Mouse (Mus musculus) small intestine, adult 2 months (tissue): Measurements from ENCODE around the gene Gas2. TPM values are rescaled to one million over a fixed set of nuclear protein-coding genes. Genes with fewer than 3 reads are reported as not detected.
A peak's percentile ranks its signal among the peaks of the same experiment; 100 is the strongest.

Source experiments
- H3K27ac ChIP-seq: fragments of 200-500 bp; 2 replicates; pipeline ENCODE4 v1.5.1; 2012; ENCODE audit warnings: low read depth, low read length, control low read depth, inconsistent platforms; ENCODE audit not compliant: insufficient read depth
- H3K27me3 ChIP-seq: fragments of 200-500 bp; 2 replicates; pipeline ENCODE4 v1.6.1; 2012; ENCODE audit warnings: mild to moderate bottlenecking, moderate library complexity, low read length, inconsistent platforms; ENCODE audit not compliant: control insufficient read depth, insufficient read depth
- H3K36me3 ChIP-seq: fragments of 200-500 bp; 2 replicates; pipeline ENCODE4 v1.6.1; 2012; ENCODE audit warnings: mild to moderate bottlenecking, low read length, control low read depth, inconsistent platforms; ENCODE audit not compliant: control insufficient read depth, insufficient read depth
- H3K4me1 ChIP-seq: fragments of 200-500 bp; 2 replicates; pipeline ENCODE4 v1.6.1; 2012; ENCODE audit warnings: low read length, inconsistent platforms, mixed read lengths; ENCODE audit not compliant: control insufficient read depth, insufficient read depth, insufficient read length
- H3K4me3 ChIP-seq: fragments of 200-500 bp; 2 replicates; pipeline ENCODE4 v1.5.1; 2012; ENCODE audit warnings: low read depth, mild to moderate bottlenecking, control low read depth, inconsistent platforms, low read length, moderate library complexity
- CTCF ChIP-seq: fragments of 200-500 bp; IDR thresholded peaks from 2 replicates; pipeline ENCODE4 v1.5.1; 2012; ENCODE audit warnings: low read depth, mild to moderate bottlenecking, control low read depth, inconsistent platforms, low read length, moderate library complexity, mixed read lengths; ENCODE audit not compliant: insufficient replicate concordance, insufficient read length; ENCODE audit errors: extremely low read depth
- POLR2A ChIP-seq: fragments of 200-500 bp; IDR thresholded peaks from 2 replicates; pipeline ENCODE4 v1.6.1; 2012; ENCODE audit warnings: low read depth, mild to moderate bottlenecking, control low read depth, inconsistent platforms, low read length, moderate library complexity
- WGBS: fragments of 180-500 bp; shearing (Covaris S2); methylation state at CpG from one replicate; pipeline ENCODE4 v1.1.7; 2018; 5-methylcytosine and 5-hydroxymethylcytosine counted together
- polyA plus RNA-seq: library from polyadenylated mRNA; depleted of rRNA; stranded (reverse); fragments of >200 nt; gene quantifications from 2 replicates; pipeline ENCODE4 v1.2.3, GENCODE M21; 2012; rRNA removed

Gas2 gene
- 0.61 and 1.1 TPM in 2 replicates for polyA plus RNA-seq

DNA sequence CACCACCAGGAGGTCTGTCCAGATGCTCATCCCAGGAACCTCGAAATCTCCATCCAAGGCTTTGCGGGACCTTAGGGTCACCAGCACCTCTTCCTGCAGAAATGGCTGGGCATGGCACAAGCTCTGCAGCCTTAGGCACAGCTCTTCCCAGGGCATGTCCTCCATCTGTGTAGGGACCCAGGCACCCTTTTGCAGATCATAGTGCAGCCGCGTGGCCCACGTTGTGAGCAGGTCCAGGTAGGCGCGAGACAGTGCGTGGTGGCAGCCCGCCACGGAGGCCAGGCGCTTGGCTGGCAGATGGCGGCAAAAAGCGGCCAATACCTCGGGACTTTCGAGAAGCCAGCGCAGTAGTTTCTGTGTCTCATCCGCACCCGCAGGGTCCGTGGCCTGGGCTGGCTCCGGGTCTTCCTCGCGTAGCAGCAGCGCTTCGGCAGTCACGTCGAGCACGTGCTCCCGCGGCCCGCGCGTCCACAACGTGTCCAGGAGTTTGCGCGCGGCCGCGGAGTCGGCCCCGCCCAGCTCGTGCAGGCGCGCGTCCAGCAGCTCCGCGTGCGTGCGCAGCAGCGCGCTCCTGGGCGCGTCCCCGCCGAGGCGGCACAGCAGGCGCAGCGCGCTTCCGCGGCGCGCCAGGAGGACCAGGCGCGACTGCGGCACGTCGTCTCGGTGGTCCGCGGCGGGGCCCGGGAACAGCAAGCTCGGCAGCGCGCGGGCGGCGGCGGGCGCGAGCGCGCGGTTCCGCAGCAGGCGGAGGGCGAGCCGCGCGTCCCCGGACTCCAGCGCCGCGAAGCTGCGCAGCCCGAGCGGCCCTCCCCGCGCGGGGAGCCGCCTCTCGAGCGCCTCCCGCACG is at the start of gene Gas2:
Gene Gas2, plus strand, starts transcription at position 766 of the 847 bp plus-strand sequence.
- H3K4me3 ChIP-seq = peak within 1 kb of the TSS; percentile 84
- no peak for TF ChIP-seq CTCF
- no peak for TF ChIP-seq POLR2A
- peaks cover 6% of the 10 kb centered on the region for H3K4me1 ChIP-seq
- peaks cover 2% of the 10 kb centered on the region for H3K36me3 ChIP-seq
- 7% methylated on average over 105 of the region's 105 CpGs for WGBS
- no peaks in the 10 kb centered on the region for H3K27me3 ChIP-seq
- H3K27ac ChIP-seq = peak within 1 kb of the TSS; percentile 81

DNA sequence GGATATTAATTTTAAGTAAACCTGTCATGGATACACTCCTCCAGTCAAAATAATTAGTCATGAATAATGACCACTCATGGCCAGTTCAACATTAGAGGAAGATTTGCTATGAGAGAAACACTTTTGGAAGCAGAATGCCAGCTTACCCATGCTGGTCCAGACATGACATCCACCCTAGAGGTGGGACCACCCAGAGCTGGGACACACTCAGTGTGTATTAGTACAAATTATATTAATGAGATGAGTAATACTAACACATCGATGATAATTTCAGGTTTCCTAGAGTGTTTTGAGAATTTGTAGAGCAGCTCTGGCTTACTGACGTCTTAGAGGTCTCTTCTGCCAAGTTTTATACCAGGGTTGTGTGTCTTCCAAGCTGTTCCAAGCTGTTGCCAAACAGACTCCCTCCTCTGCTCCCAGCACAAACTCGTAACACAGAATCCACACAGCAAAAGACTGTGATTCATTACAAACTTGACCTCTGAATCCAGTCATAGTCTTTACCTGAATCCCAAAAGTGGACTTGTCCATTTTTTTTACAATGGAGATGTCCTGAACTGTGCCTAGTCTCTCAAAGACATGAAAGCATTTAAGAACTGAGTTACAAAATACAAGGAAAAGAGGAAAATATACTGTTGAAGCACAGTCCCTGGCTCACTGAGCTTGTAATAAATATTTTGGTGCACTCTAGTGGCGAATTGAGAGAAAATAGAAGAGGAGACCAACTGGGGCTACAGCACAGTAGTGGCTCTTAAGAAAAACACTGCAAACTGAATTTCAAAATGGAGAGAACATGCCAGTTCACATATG is 46.1 kb upstream of the Gas2 start:
- H3K4me1 ChIP-seq = no peaks in the 10 kb centered on the region
- TF ChIP-seq CTCF = no peak
- no peak for TF ChIP-seq POLR2A
- WGBS = 52% methylated on average over 4 of the region's 4 CpGs
- H3K27ac ChIP-seq = no peak overlapping the region
- no peaks in the 10 kb centered on the region for H3K36me3 ChIP-seq
- no peaks in the 10 kb centered on the region for H3K27me3 ChIP-seq
- no peak overlapping the region for H3K4me3 ChIP-seq

GRCm38 (mm10) chr7:51816283-51816839 is 45.5 kb upstream of the Gas2 start:
- WGBS = 54% methylated on average over 3 of the region's 3 CpGs

DNA sequence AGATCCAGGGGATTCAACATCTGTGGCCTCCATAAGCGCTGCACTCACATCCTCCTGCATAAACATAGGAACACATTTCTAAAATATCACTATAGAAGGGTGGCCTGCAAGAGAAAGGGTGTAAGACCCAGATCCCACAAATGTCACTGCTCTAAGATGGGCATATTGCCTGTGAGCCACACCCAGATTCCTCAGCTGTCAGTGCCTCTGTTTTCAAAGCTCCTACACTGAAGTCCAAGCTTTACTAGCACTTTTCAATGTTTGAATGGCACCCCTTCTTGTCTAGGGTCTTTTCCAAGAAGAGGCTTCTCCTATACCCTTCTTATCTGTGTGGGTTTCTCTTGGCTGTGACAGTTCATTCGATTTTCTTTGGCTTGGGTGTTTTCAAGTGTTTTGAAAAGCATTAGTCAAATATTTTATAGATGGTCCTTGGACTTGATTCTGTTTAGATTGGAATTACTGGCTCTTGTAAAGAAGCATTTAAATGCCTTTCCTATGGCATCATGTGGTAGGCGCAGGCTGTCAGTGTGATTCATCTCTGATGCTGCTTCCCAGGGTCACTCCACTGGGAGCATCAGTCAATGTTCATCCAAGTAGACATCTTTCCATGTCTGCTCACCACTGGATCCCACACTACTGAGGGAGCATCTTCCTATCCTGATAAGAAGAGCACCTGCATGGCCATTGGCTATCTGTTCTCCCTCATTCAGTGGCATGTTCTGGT is 43.4 kb upstream of the Gas2 start:
- H3K4me3 ChIP-seq = no peak overlapping the region
- TF ChIP-seq CTCF (no peak), POLR2A (no peak)
- no peak overlapping the region for H3K27ac ChIP-seq
- no peaks in the 10 kb centered on the region for H3K27me3 ChIP-seq
- no peaks in the 10 kb centered on the region for H3K36me3 ChIP-seq
- WGBS = 58% methylated on average over 3 of the region's 3 CpGs
- no peaks in the 10 kb centered on the region for H3K4me1 ChIP-seq

More at GRCm38 (mm10) chr7:51816283-51816839, 45.5 kb upstream of the Gas2 start:
- H3K27me3 ChIP-seq = no peaks in the 10 kb centered on the region
- TF ChIP-seq CTCF = no peak
- no peak for TF ChIP-seq POLR2A
- no peaks in the 10 kb centered on the region for H3K36me3 ChIP-seq
- H3K4me3 ChIP-seq = no peak overlapping the region
- no peak overlapping the region for H3K27ac ChIP-seq
- H3K4me1 ChIP-seq = no peaks in the 10 kb centered on the region

DNA sequence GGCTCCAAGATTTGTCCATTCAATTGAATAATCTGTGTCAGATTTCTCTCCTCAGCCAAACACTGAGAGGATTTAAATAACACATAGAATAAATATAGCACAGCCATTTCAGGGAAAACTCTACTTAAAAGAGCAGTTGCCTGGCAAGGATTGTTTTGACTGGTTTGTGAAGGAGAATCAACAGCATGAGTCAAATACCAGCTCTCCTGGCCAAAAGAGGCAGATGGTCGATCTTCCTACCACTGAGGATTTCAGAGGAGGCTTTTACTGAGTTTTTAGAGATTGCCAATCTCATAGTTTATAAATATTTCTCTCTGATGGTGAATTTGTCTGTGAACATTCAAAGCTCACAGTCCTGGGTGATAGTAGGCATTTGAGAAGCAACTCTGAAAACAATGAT is 41.9 kb upstream of the Gas2 start:
- Histone ChIP-seq H3K36me3 (no peaks in the 10 kb centered on the region), H3K27me3 (no peaks in the 10 kb centered on the region), H3K4me1 (no peaks in the 10 kb centered on the region), H3K27ac (no peak overlapping the region), H3K4me3 (no peak overlapping the region)
- TF ChIP-seq CTCF (no peak), POLR2A (no peak)
- 72% methylated on average over 1 of the region's 1 CpGs for WGBS

DNA sequence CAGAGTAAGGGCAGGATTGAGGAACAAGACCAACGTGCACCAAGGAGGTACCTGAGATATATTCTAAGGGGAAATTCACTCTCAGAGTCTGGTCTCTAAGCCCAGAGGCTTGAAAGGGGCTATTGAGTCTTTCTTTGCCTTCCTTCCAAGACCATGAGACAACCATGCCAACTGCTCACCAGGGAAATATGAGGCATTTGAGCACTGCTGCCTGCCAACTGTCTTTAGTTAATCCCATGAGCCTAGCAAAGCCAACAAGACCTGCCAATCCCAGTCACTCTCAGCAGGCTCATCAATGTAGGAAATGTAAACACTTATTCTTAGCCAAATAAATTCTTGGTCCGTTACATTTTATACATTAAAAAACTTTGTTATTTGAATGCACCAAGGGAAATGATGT is 40.3 kb upstream of the Gas2 start:
- H3K4me1 ChIP-seq = no peaks in the 10 kb centered on the region
- 56% methylated on average over 2 of the region's 2 CpGs for WGBS
- no peaks in the 10 kb centered on the region for H3K27me3 ChIP-seq
- H3K4me3 ChIP-seq = no peak overlapping the region
- no peak overlapping the region for H3K27ac ChIP-seq
- TF ChIP-seq POLR2A = no peak
- TF ChIP-seq CTCF = no peak
- no peaks in the 10 kb centered on the region for H3K36me3 ChIP-seq
